Mouse (Mus musculus): ENCODE data around the gene Tulp4.

DNA sequence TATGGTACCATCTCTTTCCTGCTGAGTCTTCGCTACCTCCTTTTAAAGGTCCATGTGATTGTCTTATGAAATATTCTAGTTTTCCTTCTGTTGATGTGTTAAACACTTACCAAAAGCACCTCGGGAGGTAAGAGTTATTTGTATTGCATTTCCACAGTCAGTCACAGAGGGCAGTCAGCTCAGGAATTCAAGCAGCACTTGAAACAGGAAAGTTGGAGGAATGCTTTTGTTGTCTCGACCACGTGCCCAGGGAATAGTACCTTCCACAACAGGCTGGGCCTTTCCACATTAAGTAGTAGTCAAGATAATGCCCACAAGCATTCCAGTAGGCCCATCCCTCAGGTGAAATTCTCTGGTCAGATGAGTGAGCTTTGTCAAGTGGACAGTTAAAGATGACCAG lies 97.6 kb downstream of the Tulp4 start:
- no peak for TF ChIP-seq CTCF (IDR thresholded peaks at IDR 0.05; ENCODE audit: low read depth, low read length)
- TF ChIP-seq POLR2A (IDR thresholded peaks at IDR 0.05; ENCODE audit: extremely low read depth, insufficient read depth, low read length), result no peak

Measured in liver, adult 2 months (tissue).